Mouse (Mus musculus) forebrain, embryonic 12.5 days (tissue): ENCODE results near the gene D5Ertd579e. TPM values are rescaled to one million over a fixed set of nuclear protein-coding genes. Genes with fewer than 3 reads are reported as not detected.
A peak's percentile ranks its signal among the peaks of the same experiment; 100 is the strongest.

Source experiments
- ATAC-seq: fragments of 200-750 bp; cut with Nextera tagmentation; 2 replicates; pipeline ENCODE4 v1.8.0; 2017; ENCODE audit warnings: moderate TSS enrichment; ENCODE audit not compliant: low FRiP score
- H3K27ac ChIP-seq: fragments of 300-500 bp; sonication (generic); 2 replicates; pipeline ENCODE4 v1.5.1; 2016; ENCODE audit warnings: mild to moderate bottlenecking
- H3K27me3 ChIP-seq: fragments of 300-500 bp; sonication (generic); 2 replicates; pipeline ENCODE4 v1.6.1; 2016; ENCODE audit warnings: mild to moderate bottlenecking
- H3K36me3 ChIP-seq: fragments of 300-500 bp; sonication (generic); replicated peaks from 2 replicates; pipeline ENCODE4 v1.6.1; 2016; ENCODE audit warnings: mild to moderate bottlenecking
- H3K4me1 ChIP-seq: fragments of 300-500 bp; sonication (generic); 2 replicates; pipeline ENCODE4 v1.6.1; 2016
- H3K4me2 ChIP-seq: fragments of 300-500 bp; sonication (generic); 2 replicates; pipeline ENCODE4 v1.6.1; 2016; ENCODE audit warnings: mild to moderate bottlenecking, moderate library complexity
- H3K4me3 ChIP-seq: fragments of 300-500 bp; sonication (generic); replicated peaks from 2 replicates; pipeline ENCODE4 v1.5.1; 2016; ENCODE audit warnings: mild to moderate bottlenecking
- H3K9ac ChIP-seq: fragments of 300-500 bp; sonication (generic); 2 replicates; pipeline ENCODE4 v1.6.1; 2016; ENCODE audit warnings: mild to moderate bottlenecking
- H3K9me3 ChIP-seq: fragments of 300-500 bp; sonication (generic); 2 replicates; pipeline ENCODE4 v1.6.1; 2016
- WGBS: fragments of 180-500 bp; shearing (Covaris S2); methylation state at CpG from one replicate; pipeline ENCODE4 v1.1.7; 2016; 5-methylcytosine and 5-hydroxymethylcytosine counted together
- polyA plus RNA-seq: library from polyadenylated mRNA; unstranded; fragments of >200 nt; fragmentation: Nextera tagmentation; extraction: Ambion mirVana; gene quantifications from 2 replicates; pipeline ENCODE4 v1.2.1, GENCODE M21; 2016

The D5Ertd579e gene
- polyA plus RNA-seq, 1 experiment from 2014 or later: 46.6 TPM

- H3K4me3 ChIP-seq: no peak overlapping the region
These were observed 878 bp upstream of the D5Ertd579e start for GRCm38 (mm10) chr5:36696504-36697300.

DNA sequence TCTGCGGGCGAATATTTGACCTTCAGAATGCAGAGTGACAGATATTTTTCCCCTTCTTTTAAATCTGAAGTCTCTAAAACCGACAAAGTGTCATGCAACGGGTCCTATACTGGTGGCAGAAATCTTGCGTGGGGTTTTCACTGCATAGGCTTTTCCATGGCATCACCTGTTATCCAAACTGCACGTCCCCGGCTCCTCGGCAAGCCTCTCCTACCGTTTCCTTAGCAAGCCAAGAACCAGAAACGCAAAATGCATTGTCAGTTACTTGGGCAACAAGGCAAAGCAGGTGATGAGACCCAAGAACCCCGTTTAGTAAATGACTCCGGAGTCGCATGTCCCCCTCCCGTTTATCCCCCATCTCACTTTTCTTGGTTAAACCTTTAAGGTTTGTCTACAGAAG is 819 bp downstream of the D5Ertd579e start:
- Histone ChIP-seq H3K9me3 (no peaks in the 10 kb centered on the region), H3K9ac (peak overlapping the region; percentile 89), H3K4me3 (peak overlapping the region; percentile 87), H3K27ac (peak overlapping the region; percentile 95), H3K27me3 (no peaks in the 10 kb centered on the region), H3K4me2 (peak overlapping the region; percentile 78), H3K36me3 (no peaks in the 10 kb centered on the region), H3K4me1 (peaks cover 18% of the 10 kb centered on the region)
- 6% methylated on average over 14 of the region's 14 CpGs for WGBS
- ATAC-seq: no peak

More at GRCm38 (mm10) chr5:36696504-36697300, 878 bp upstream of the D5Ertd579e start:
- H3K9me3 ChIP-seq: no peaks in the 10 kb centered on the region
- no peak overlapping the region for H3K27ac ChIP-seq
- WGBS: 83% methylated on average over 11 of the region's 11 CpGs
- H3K9ac ChIP-seq: peak overlapping the region; percentile 89; the same call in 1 of the 2 replicates
- H3K36me3 ChIP-seq: no peaks in the 10 kb centered on the region
- H3K4me2 ChIP-seq: peak overlapping the region; percentile 78
- ATAC-seq: no peak
- H3K4me1 ChIP-seq: peaks cover 18% of the 10 kb centered on the region
- no peaks in the 10 kb centered on the region for H3K27me3 ChIP-seq

- H3K4me1 ChIP-seq: peaks cover 18% of the 10 kb centered on the region
- H3K9me3 ChIP-seq: no peaks in the 10 kb centered on the region
- H3K36me3 ChIP-seq: no peaks in the 10 kb centered on the region
- H3K9ac ChIP-seq: no peak overlapping the region
- 85% methylated on average over 2 of the region's 2 CpGs for WGBS
- no peak overlapping the region for H3K4me2 ChIP-seq
- H3K4me3 ChIP-seq: 0 out of 2 replicates have a peak overlapping the region, but pooled peaks have one; percentile 2
- H3K27ac ChIP-seq: no peak overlapping the region
- ATAC-seq: no peak
- H3K27me3 ChIP-seq: no peaks in the 10 kb centered on the region
These were observed 2.2 kb downstream of the D5Ertd579e start for GRCm38 (mm10) chr5:36693651-36694050.

GRCm38 (mm10) chr5:36691423-36691822 is 4.4 kb downstream of the D5Ertd579e start:
- no peaks in the 10 kb centered on the region for H3K27me3 ChIP-seq
- peaks cover 17% of the 10 kb centered on the region for H3K4me1 ChIP-seq
- H3K4me2 ChIP-seq: no peak overlapping the region
- H3K27ac ChIP-seq: no peak overlapping the region
- ATAC-seq: no peak
- WGBS: 94% methylated on average over 1 of the region's 1 CpGs
- no peak overlapping the region for H3K4me3 ChIP-seq
- H3K36me3 ChIP-seq: peaks cover 21% of the 10 kb centered on the region
- peaks cover 8% of the 10 kb centered on the region; the same call in 1 of the 2 replicates for H3K9me3 ChIP-seq
- H3K9ac ChIP-seq: no peak overlapping the region

GRCm38 (mm10) chr5:36685170-36685569 is 10.7 kb downstream of the D5Ertd579e start:
- Histone ChIP-seq H3K4me2 (no peak overlapping the region), H3K36me3 (peaks cover 22% of the 10 kb centered on the region), H3K27me3 (no peaks in the 10 kb centered on the region), H3K9ac (no peak overlapping the region), H3K27ac (no peak overlapping the region), H3K9me3 (peaks cover 8% of the 10 kb centered on the region; the same call in 1 of the 2 replicates), H3K4me1 (0 out of 2 replicates have a peak, but pooled peaks cover under 1% of the 10 kb centered on the region), H3K4me3 (no peak overlapping the region)
- no peak for ATAC-seq
- 93% methylated on average over 4 of the region's 4 CpGs for WGBS

DNA sequence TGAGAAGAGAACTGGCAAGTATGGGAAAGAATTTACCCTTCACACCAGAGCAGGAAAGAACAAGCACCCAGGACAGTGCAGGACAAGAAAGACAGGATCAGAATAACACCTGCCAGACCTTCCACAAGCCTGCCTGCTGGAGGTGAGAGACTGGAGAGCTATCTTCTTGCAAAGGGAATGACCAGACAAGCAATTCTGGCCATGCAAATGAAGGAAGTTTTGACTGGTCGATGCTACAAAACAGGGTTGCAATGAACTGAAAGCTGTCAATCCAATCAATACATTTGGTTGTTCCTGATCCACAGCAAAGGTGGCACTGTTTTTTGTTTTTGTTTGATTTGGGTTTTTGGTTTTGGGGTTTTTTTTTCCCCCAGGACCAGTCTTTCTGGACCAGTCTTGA is 12.2 kb downstream of the D5Ertd579e start:
- H3K9ac ChIP-seq: no peak overlapping the region
- H3K4me2 ChIP-seq: no peak overlapping the region
- WGBS: 84% methylated on average over 1 of the region's 1 CpGs
- H3K36me3 ChIP-seq: peaks cover 22% of the 10 kb centered on the region
- no peak for ATAC-seq
- no peak overlapping the region for H3K27ac ChIP-seq
- H3K4me3 ChIP-seq: no peak overlapping the region
- H3K4me1 ChIP-seq: peaks cover 10% of the 10 kb centered on the region; the same call in 1 of the 2 replicates
- H3K27me3 ChIP-seq: no peaks in the 10 kb centered on the region
- peaks cover 8% of the 10 kb centered on the region; the same call in 1 of the 2 replicates for H3K9me3 ChIP-seq

DNA sequence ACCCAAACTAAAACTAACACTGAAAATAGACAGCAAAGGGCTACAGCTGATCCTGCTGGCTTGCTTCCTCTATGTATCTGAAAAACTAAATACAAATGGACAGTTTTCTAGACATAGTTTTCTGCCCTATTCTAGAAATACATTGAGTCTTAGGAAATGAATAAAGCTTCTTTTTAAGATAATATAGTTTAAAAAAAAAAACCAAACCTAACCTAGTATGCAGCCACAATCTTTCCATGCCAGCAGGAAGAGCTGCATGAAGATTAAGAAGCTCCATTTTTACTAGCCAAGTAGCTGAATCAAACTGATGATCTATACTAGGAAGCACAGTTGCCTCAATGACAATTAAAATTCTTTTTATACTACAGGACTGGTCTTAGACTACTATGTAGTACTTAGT is 14.6 kb downstream of the D5Ertd579e start:
- no peak for ATAC-seq
- Histone ChIP-seq H3K27ac (no peak overlapping the region), H3K9me3 (no peaks in the 10 kb centered on the region), H3K27me3 (no peaks in the 10 kb centered on the region), H3K4me3 (no peak overlapping the region), H3K36me3 (no peaks in the 10 kb centered on the region), H3K9ac (no peak overlapping the region), H3K4me1 (peaks cover 10% of the 10 kb centered on the region; the same call in 1 of the 2 replicates), H3K4me2 (no peak overlapping the region)

DNA sequence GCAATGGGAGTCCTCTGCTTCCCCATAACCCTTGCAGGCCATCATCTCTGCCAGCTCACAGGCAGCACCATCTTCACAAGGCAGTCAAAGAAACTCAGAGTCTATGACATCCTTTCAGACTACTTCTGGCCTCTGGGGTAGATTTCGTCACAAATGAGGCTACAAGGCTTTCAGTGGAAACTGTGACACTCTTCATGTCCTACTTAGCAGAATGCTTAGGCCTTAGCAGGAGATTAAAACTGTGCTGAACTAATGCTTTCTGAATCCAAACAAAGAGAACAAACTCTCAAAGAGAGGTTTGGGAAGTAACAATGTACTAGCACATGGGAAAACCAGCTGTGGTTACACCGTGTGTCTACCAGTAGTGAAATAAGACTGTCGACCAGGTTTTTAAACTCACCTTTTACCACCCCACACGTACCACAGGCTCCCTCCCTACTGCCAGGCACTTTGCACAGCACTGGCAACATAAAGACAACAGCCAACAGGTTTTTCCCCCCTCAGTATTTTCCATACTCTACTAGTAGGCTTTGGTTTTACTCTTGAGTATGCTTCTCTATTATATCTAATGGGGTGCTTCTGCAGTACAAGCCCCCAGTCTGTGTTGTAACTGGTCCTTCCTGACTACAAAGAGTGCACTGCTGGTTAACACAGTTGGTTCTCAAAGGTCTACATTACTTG is 15.8 kb downstream of the D5Ertd579e start:
- no peak for ATAC-seq
- Histone ChIP-seq H3K4me2 (no peak overlapping the region), H3K4me1 (peaks cover 10% of the 10 kb centered on the region; the same call in 1 of the 2 replicates), H3K4me3 (no peak overlapping the region), H3K27me3 (no peaks in the 10 kb centered on the region), H3K9ac (no peak overlapping the region), H3K36me3 (no peaks in the 10 kb centered on the region), H3K9me3 (no peaks in the 10 kb centered on the region), H3K27ac (no peak overlapping the region)
- WGBS: 68% methylated on average over 4 of the region's 4 CpGs

GRCm38 (mm10) chr5:36678799-36679198 is 17.0 kb downstream of the D5Ertd579e start:
- H3K27me3 ChIP-seq: no peaks in the 10 kb centered on the region
- WGBS: 68% methylated on average over 1 of the region's 1 CpGs
- no peak overlapping the region for H3K9ac ChIP-seq
- H3K4me3 ChIP-seq: no peak overlapping the region
- no peaks in the 10 kb centered on the region for H3K36me3 ChIP-seq
- ATAC-seq: no peak
- no peaks in the 10 kb centered on the region for H3K9me3 ChIP-seq
- H3K27ac ChIP-seq: no peak overlapping the region
- H3K4me1 ChIP-seq: peaks cover 10% of the 10 kb centered on the region; the same call in 1 of the 2 replicates
- no peak overlapping the region for H3K4me2 ChIP-seq

GRCm38 (mm10) chr5:36677907-36678306 is 17.9 kb downstream of the D5Ertd579e start:
- Histone ChIP-seq H3K27me3 (no peaks in the 10 kb centered on the region), H3K4me2 (no peak overlapping the region), H3K27ac (no peak overlapping the region), H3K36me3 (no peaks in the 10 kb centered on the region), H3K4me1 (peaks cover 10% of the 10 kb centered on the region; the same call in 1 of the 2 replicates), H3K4me3 (no peak overlapping the region), H3K9me3 (no peaks in the 10 kb centered on the region), H3K9ac (no peak overlapping the region)
- no peak for ATAC-seq
- 96% methylated on average over 5 of the region's 5 CpGs for WGBS

GRCm38 (mm10) chr5:36675466-36675865 is 20.4 kb downstream of the D5Ertd579e start:
- no peak overlapping the region for H3K9ac ChIP-seq
- no peak for ATAC-seq
- H3K36me3 ChIP-seq: peaks cover 16% of the 10 kb centered on the region
- H3K9me3 ChIP-seq: no peaks in the 10 kb centered on the region
- WGBS: 72% methylated on average over 1 of the region's 1 CpGs
- H3K27me3 ChIP-seq: no peaks in the 10 kb centered on the region
- no peak overlapping the region for H3K4me2 ChIP-seq
- H3K4me1 ChIP-seq: peaks cover 10% of the 10 kb centered on the region; the same call in 1 of the 2 replicates
- no peak overlapping the region for H3K27ac ChIP-seq
- no peak overlapping the region for H3K4me3 ChIP-seq

DNA sequence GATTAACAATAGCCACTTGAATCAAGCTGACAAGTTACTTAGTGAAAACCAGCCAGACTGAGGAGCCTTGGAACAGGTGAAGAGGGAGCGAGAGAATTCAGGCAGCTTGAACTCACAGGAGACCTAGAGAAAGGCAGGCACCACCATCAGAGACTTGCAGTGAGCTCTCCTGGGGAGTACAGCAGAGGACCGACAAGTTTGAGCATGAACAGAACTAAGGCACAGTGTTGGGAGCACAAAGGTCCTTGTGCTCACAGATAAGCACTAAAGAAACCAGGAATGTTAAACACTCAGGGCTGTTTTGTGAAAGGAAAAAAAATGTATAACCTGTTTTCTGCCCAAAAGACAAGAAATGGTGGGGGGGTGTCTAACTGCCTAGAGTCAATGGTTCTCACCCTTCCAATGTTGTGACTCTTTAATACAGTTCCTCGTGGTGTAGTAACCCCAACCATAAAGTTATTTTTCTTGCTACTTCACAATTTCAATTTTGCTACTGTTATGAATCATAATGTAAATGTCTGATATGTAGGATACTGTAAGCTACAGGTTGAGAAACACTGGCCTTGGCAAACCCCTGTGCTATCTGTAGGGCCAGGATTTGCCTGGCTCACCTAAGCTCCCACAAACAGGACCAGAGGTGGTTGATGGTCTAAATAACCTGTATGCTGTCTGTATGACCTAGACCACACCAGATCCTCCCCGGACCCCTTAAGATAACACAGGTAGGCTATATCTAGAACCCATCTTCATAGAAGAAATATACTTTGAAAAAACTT is 21.0 kb downstream of the D5Ertd579e start:
- peaks cover 6% of the 10 kb centered on the region; the same call in 1 of the 2 replicates for H3K4me1 ChIP-seq
- H3K9me3 ChIP-seq: no peaks in the 10 kb centered on the region
- H3K27me3 ChIP-seq: no peaks in the 10 kb centered on the region
- no peak overlapping the region for H3K4me3 ChIP-seq
- no peak overlapping the region for H3K4me2 ChIP-seq
- no peak for ATAC-seq
- H3K9ac ChIP-seq: no peak overlapping the region
- peaks cover 22% of the 10 kb centered on the region for H3K36me3 ChIP-seq
- WGBS: 85% methylated on average over 4 of the region's 4 CpGs
- no peak overlapping the region for H3K27ac ChIP-seq
